Mouse (Mus musculus) urinary bladder, postnatal 25 days (tissue): ENCODE data around the gene Rpf1.

ENCODE experiments used
- DNase-seq: peaks from one replicate; pipeline ENCODE4 v3.0.0; 2022; ENCODE audit warnings: low spot score

Rpf1 gene

DNA sequence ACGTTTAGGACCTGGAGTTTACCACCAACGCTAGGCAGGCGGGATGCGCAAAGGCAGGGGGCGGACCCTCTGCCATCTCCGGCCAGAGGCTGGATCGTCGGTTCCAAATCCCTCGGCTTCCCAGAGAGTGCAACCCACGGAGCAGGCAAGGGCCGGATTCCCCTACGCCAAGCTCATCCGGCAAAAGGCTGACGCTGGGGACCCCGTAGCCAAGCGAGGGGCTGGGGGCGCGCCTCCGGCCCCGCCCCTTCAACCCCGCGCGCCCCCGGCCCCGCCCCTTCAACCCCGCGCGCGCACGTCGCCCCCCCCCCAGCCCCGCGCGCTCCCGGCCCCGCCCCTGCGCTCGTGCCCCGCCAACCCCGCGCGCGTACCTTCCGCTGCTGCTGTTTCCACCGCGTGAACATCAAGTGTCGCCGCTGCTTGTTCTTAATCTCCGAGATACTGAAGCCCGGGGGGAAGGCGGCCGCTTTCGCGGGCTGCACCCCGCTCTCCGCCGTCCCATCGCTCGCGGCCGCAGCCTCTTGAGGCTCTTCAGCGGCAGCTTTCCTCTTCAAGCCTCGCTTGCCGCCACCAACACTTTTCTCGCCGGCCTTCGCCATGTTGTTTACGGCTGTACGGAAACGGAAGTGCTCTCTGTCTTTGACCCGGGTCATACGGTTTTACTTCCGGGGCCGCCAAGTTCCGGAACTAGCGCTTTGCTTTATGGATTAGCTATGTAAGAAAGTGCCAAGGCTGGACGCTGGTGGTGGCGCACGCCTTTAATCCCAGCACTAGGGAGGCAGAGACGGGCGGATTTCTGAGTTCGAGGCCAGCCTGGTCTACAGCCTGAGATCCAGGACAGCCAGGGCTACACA lies at the start of gene Rpf1:
Gene Rpf1 (minus strand): TSS at position 632 of the 854 bp plus-strand sequence.
- peak; percentile 84 for DNase-seq

- DNase-seq, result no peak
Observed at GRCm38 (mm10) chr3:146570939-146571338, 49.7 kb upstream of the Rpf1 start.

DNA sequence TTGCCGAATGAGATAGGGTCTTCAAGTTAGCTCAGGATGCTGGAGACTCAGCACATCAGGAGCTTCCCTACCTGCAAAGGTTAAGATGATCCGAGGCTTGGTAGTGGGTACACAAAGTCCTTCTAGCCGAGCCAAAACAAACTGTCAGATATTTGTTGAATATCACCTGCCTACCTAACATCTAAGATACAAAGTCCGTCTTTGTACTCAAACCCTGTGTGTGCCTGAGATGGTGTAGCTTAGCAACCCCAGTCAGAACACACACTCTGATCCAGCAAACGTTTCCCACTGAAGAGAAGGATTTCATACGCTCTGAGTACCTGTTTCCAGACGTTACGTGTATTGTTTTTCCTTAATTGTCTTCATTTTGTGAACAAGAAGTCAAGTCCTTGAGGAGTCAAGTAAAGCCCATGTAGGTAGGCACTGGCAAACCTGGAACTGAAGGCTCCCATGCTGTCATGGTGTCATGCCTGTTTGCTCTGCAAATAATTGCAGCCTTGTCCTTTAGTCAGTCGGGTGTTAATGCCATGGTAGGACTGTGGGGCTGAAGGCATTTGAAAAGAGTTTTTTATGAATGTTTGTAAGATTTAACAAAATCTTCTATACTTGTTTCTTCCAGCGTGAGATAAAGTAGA lies 49.0 kb upstream of the Rpf1 start, which contains the start of gene Uox:
Gene Uox (plus strand): TSS at position 279 of the 635 bp plus-strand sequence.
- DNase-seq, result no peak

- no peak for DNase-seq
Observed at GRCm38 (mm10) chr3:146569594-146569993, 48.4 kb upstream of the Rpf1 start.

DNA sequence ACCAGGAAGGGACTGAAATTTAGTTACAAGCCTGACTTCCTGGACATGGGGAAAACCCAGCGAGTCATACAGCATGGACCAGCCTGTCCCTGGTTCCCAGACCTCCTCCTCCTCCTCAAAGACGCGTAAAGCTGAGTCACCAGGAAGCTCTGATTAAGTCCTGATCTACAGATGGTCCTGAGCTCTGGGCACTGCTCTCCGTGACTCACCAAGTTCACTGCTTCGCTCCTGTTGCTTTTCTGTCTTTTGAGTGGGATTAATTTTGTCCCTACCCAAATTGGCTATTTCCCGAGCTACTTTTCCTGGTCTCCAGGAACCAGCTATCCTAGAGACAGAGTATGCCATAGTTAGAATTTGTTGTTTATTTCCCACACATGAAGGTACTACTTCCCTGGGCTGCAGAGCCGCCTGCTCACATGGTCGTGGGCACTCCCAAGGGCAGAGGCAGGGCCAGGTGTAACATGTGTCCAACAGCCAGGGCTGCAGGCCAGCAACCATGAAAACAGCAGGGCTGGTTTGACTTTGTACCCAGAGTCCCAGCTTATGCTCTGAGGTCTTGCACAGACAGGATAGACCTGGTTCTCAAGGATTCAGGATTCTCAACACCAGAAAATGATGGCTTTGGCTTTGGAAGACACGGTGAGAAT lies 46.8 kb upstream of the Rpf1 start:
- DNase-seq, result peak; percentile 6

DNA sequence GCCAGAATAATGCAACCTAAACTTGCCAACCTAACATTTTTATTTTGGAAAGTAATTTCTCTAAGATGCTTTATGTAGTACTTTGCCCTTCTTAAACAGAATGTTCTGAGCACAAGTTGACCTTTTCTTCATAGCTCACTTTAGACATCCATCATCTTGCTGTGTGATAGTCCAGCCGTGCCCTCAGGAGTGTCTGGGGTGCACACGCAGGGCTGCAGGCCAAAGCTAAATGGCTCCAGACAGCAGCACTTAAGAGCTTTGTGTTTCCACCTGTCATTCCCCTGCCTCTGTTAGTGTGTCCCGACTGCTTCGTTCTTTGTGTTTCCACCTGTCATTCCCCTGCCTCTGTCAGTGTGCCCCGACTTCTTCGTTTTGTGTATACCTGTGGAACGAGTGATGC lies 46.1 kb upstream of the Rpf1 start:
- no peak for DNase-seq

GRCm38 (mm10) chr3:146565065-146565411 lies 43.8 kb upstream of the Rpf1 start:
- DNase-seq, result no peak

DNA sequence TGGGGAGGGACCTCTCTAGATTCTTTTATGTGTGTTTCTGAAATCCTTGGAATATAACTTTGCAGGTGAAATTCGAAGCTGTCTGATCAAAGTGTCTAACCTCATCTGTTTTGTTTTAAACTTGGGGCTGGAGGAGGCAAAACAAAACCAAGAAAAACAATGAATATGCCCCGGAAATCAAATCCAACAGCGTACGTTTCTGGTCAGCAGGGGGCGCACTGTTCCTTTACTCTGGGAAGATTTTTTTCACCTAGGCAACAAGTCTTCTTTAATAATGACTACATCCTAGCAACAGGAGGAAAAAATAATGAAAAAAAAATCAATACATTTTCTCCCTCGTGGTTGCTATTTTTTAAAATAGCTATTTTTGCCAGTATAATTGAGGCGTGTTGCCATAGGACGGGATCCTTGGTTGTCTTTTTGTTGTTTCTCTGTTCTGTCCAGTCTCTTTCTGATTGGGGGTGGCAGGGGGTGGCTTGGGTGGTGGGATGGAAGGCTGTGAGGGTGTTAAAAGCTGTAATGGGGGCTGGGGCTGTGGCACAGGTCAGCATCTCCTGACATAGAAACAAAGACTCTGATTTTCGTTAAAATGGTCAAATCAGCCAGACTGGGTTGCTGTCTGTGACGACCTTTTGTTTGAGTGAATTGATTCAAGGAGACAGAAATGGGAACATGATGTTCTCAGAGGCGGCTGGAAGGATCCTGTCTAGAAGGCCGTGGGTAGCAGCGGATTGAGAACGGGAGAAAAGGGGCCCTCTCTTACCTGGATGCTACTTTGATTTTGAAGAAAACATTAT lies 43.2 kb upstream of the Rpf1 start:
- peak; percentile 76 for DNase-seq

- DNase-seq, result no peak
Observed at GRCm38 (mm10) chr3:146562936-146563335, 41.7 kb upstream of the Rpf1 start.

DNA sequence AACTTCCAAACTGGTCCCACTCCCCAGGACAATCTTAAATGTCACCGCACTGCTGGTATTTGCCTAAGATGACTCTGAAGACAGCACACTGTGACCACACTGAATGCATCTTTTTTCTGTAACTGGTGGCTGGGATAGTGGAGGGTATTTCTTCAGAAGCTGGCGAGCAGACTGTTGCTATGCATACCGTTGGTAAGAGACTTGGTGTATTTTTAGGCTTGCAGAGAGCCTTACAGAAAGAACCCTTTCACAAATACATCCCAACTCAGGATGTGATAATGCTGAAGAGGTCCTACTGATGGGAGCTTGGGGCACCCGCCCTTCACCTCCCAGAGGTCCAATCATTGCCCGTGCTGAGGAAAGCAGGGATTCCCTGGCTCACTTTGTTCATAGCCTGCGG lies 36.3 kb upstream of the Rpf1 start:
- no peak for DNase-seq

DNA sequence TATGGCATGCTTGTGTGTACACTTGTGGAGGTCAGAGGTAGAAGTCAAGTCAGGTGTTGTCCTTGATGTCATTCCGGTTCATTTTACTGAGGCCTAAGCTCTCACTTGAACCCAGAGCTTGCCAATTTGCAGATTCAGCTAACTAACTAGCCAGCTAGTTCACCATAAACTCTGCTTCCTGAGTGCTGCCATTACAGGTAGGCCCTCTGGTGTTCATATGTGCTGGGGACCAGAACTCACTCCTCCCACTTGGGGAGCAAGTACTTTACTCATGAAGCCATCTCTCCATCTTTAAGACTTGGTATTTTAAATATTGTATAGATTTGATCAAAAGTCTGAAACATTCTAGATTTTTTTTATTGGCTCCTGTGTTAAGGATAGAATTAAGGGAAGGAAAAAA lies 35.3 kb upstream of the Rpf1 start:
- DNase-seq, result no peak

DNA sequence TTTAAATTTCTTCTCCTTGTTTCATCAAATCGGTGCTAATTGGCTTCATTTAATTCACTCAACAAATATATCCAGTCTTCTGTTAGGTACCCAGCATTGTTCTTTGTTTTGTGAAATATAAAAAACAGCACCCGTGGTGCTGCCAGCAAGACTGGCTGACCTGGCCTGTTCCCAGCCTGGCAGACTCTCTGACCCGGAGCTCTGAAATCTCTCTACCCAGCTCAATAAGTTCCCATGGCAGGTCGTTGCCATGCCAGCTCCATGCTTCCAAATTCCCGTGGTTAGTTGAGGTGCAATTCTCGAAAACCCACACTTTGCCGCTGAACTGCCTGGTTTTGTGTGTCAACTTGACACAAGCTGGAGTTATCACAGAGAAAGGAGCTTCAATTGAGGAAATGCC lies 33.6 kb upstream of the Rpf1 start:
- DNase-seq, result no peak

DNA sequence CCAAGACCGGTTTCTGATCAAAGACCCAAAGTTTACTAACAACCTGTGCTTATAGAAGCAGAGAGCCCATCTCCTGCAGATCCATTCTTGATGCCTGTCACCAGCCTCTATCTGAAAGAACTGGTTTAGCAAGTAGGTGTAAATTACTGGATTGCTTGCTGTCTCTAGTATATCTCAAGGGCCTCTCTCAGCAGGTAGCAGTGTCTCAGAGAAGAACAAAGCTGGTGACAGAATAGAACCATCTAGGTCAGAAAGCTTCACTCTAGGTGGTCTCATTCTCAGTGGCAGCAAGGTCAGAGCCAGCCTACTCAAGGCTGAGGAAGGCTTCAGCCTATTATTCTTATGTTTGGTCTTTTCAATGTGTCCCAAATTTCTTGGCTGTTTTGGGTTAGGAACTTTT lies 22.4 kb upstream of the Rpf1 start:
- no peak for DNase-seq

- no peak for DNase-seq
Observed at GRCm38 (mm10) chr3:146540521-146541273, 19.5 kb upstream of the Rpf1 start.

- no peak for DNase-seq
Observed at GRCm38 (mm10) chr3:146534986-146535385, 13.8 kb upstream of the Rpf1 start.

DNA sequence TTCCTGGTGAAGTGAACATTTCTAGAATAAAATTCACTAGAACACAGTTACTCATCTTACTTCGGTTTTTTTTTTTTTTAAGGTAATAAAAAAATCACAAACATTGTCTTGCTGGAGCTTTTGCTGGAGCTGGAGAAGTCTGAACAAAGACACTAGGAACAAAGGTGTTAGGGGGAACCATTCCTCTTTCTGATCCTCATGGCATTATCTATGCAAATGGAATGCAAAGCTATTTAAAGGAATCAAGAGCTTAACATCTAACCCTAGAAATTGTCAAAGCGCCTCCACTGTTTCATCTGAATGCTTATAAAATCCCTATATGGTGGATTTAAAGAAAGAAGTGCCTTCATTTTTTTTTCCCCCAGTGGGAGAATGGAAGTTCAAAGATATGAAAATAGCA lies 7.1 kb upstream of the Rpf1 start:
- DNase-seq, result no peak

GRCm38 (mm10) chr3:146521652-146522020 lies 407 bp upstream of the Rpf1 start:
- DNase-seq, result no peak

DNA sequence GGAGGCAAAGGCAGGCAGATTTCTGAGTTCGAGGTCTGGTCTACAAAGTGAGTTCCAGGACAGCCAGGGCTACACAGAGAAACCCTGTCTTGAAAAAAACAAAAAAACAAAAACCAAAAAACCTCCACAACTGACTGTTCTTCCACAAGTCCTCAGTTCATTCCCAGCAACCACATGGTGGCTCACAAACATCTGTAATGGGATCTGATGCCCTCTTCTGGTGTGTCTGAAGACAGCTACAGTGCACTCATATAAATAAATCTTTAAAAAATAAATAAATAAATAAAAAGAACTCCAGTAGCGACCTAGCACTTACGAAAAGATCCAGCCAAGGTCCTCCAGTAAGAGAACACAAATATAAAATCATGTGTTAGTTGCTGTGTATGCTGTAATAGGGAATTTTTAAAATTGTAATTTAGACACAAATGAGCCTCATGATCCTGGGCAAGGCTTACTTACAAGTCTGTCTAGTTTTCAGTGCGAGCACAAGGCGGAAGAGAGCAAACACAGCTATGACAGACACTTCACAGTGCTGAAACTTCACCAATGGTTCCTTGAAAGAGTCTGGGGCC lies 917 bp downstream of the Rpf1 start:
- no peak for DNase-seq

GRCm38 (mm10) chr3:146506711-146507110 lies 14.5 kb downstream of the Rpf1 start:
- no peak for DNase-seq

DNA sequence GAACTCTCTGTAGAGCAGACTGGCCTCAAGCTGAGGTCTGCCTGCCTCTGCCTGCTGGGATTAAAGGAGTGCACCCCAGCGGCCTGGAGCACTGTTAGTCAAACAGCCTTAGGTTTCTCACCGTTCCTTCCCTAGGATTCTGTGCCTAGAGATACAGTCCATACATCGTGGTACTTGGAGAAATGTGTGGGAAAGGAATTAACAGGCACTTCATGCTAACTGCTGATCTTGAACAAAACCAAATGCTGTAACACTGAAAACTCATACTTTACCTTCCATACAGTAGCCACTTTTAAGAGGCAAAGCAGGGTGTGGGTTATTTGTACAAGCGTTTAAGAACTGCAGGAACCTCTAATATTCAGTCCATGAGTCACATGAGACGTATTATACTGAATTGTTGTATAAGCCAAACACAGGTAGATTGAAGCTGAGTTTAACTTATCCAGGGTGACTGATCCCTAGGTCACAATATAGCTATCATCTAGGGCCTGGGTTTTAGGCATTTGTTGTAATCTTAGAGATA lies 19.6 kb downstream of the Rpf1 start:
- DNase-seq, result no peak

DNA sequence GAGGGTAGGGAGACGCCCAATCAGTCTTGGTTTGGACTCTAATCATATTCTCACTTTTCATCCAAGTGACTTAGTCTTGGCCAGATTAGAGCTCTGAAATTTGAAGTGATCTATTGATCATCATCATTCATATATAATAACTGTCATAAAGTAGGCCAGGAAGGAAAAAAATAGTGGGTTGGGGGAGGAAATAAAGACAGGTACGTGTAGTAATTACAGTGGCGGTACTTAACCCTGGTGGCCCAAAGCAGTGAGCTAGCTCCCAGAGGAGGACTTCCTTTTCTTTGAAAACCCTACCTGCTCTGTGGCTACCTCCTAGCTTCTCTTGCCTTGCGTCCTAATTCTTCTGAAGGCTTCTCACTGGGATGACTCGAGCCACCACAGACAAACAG lies 20.4 kb downstream of the Rpf1 start:
- DNase-seq, result no peak
